Mouse (Mus musculus) CD4-positive naive resting alpha-beta T cell, adult 57 days (primary cell): ENCODE results near the gene Tmeff1. TPM values are rescaled to one million over a fixed set of nuclear protein-coding genes. Genes with fewer than 3 reads are reported as not detected.

Experiments used
- total RNA-seq: library from RNA; stranded (reverse); gene quantifications from one replicate; pipeline ENCODE4 v1.2.4, GENCODE M21; 2023

Tmeff1 gene
- not detected for total RNA-seq

GRCm38 (mm10) chr4:48584421-48585240 lies at the start of gene Tmeff1:
TSS of gene Tmeff1 (plus strand) at chr4:48585174.

GRCm38 (mm10) chr4:48539841-48540575 lies 45.0 kb upstream of the Tmeff1 start, which contains the start of gene Msantd3:
TSS of gene Msantd3 (plus strand) at chr4:48539935.

GRCm38 (mm10) chr4:48663271-48663670 lies 78.3 kb downstream of the Tmeff1 start, which contains the start of gene Cavin4:
TSS of gene Cavin4 (plus strand) at chr4:48663514.

Other genes starting within 250 kb of the Tmeff1 start
- gene Tex10, start 111.7 kb upstream of the Tmeff1 start, total RNA-seq, result 63.9 TPM
- gene Msantd3, start 45.2 kb upstream of the Tmeff1 start, total RNA-seq, result not detected
- gene Cavin4, start 78.3 kb downstream of the Tmeff1 start, total RNA-seq, result not detected